ENCODE assay signal across 25 mouse cellular contexts in genomic region chr5:56007861-56008260, GRCm38 (mm10).
DNase-seq lines count a peak whose midpoint lies in the region; ATAC-seq and TF ChIP-seq lines count a peak whose summit lies in the region.
"Had no signal": no experiment of that assay in that cellular context is flagged by ENCODE, and none has a peak within 500 bp of the region (broad histone marks: within the 10 kb centered on the region; RNA-seq: fewer than 3 reads in every experiment).

No protein-coding gene starts in this region.

- H3K36me3 ChIP-seq in neural tube, embryonic 11.5 days (ENCODE audit: control insufficient read depth, insufficient read depth, low read length) = no peaks in the 10 kb centered on the region
- H3K36me3 ChIP-seq: embryonic facial prominence, embryonic 13.5 days; heart, embryonic 13.5 days; limb, embryonic 13.5 days; liver, embryonic 13.5 days; midbrain, embryonic 13.5 days had no signal

- 0 out of 2 replicates have a peak, but pooled peaks have one; percentile 20 for ATAC-seq in frontal cortex, adult (ENCODE audit: low TSS enrichment)
- no peak for ATAC-seq in neural tube, embryonic 11.5 days (ENCODE audit: insufficient read depth, low FRiP score, low TSS enrichment)
- ATAC-seq: inflammation-experienced regulatory T-cells, adult 6 months; midbrain, embryonic 13.5 days had no signal

- H3K4me2 ChIP-seq in neural tube, embryonic 11.5 days (ENCODE audit: low read depth) = no peak overlapping the region
- H3K4me2 ChIP-seq: embryonic facial prominence, embryonic 13.5 days; heart, embryonic 13.5 days; limb, embryonic 13.5 days; liver, embryonic 13.5 days; lung, embryonic 14.5 days; midbrain, embryonic 13.5 days had no signal

- H3K9me3 ChIP-seq in neural tube, embryonic 11.5 days (ENCODE audit: control insufficient read depth, low read length) = no peaks in the 10 kb centered on the region
- H3K9me3 ChIP-seq: embryonic facial prominence, embryonic 13.5 days; heart, embryonic 13.5 days; limb, embryonic 13.5 days; liver, embryonic 13.5 days; midbrain, embryonic 13.5 days had no signal

- H3K27ac ChIP-seq in neural tube, embryonic 11.5 days (ENCODE audit: low read depth, low read length) = no peak overlapping the region
- H3K27ac ChIP-seq in gastrocnemius, adult 2 months = no peak overlapping the region
- H3K27ac ChIP-seq: embryonic facial prominence, embryonic 13.5 days; heart, embryonic 13.5 days; layer of hippocampus, adult 2 months; limb, embryonic 13.5 days; liver, embryonic 13.5 days; midbrain, embryonic 13.5 days had no signal

- no peak for DNase-seq in frontal cortex, postnatal 10 days (ENCODE audit: low spot score in 2 of 2)
- DNase-seq in neural tube, embryonic 11.5 days (ENCODE audit: low spot score) = peak; percentile 10
- DNase-seq in neural tube, embryonic 10.5 days (ENCODE audit: extremely low spot score, low spot score) = no peak
- peak; percentile 83 for DNase-seq in brain, embryonic 14.5 days (ENCODE audit: low read depth)
- no peak for DNase-seq in MN1 (ENCODE audit: low spot score)
- DNase-seq in gastrocnemius, adult 2 months = no peak
- DNase-seq: adrenal gland, postnatal 36 days; cerebellum, adult 2 months; cerebellum, postnatal 36 days; heart, adult 18-20 months; kidney, adult 8-10 months; kidney, postnatal 14 days; layer of hippocampus, postnatal 36 days; liver, embryonic 13.5 days; lung, embryonic 14.5 days; lung, postnatal 36 days; right cerebral cortex, postnatal 4 days; thymus, adult 2 months had no signal

- TF ChIP-seq POLR2A in brain, embryonic 14.5 days (IDR thresholded peaks at IDR 0.05; ENCODE audit: borderline replicate concordance, extremely low read depth, insufficient read depth, insufficient read length, poor library complexity, severe bottlenecking) = no peak

- no peaks in the 10 kb centered on the region for H3K4me1 ChIP-seq in neural tube, embryonic 11.5 days (ENCODE audit: control insufficient read depth, insufficient read depth, low read length)
- H3K4me1 ChIP-seq: embryonic facial prominence, embryonic 13.5 days; heart, embryonic 13.5 days; limb, embryonic 13.5 days; liver, embryonic 13.5 days; midbrain, embryonic 13.5 days had no signal

- H3K4me3 ChIP-seq in neural tube, embryonic 11.5 days (ENCODE audit: low read depth, low read length) = no peak overlapping the region
- no peak overlapping the region for H3K4me3 ChIP-seq in gastrocnemius, adult 2 months
- H3K4me3 ChIP-seq: embryonic facial prominence, embryonic 13.5 days; heart, embryonic 13.5 days; layer of hippocampus, adult 2 months; limb, embryonic 13.5 days; liver, embryonic 13.5 days; midbrain, embryonic 13.5 days had no signal

- no peak for TF ChIP-seq CTCF in brain, embryonic 14.5 days (IDR thresholded peaks at IDR 0.05; ENCODE audit: borderline replicate concordance, extremely low read depth, insufficient read depth, insufficient read length)
- TF ChIP-seq CTCF in gastrocnemius, adult 2 months (IDR thresholded peaks at IDR 0.05) = no peak

- intact Hi-C loops in gastrocnemius, adult 2 months (cut with DNase I) = no loop called here

- no peak overlapping the region for H3K9ac ChIP-seq in neural tube, embryonic 11.5 days (ENCODE audit: low read length)
- H3K9ac ChIP-seq: embryonic facial prominence, embryonic 13.5 days; heart, embryonic 13.5 days; limb, embryonic 13.5 days; liver, embryonic 13.5 days; lung, embryonic 14.5 days; midbrain, embryonic 13.5 days had no signal

- WGBS in neural tube, embryonic 11.5 days = 66% methylated on average over 3 of the region's 3 CpGs

- H3K27me3 ChIP-seq in neural tube, embryonic 11.5 days (ENCODE audit: control insufficient read depth, insufficient read depth, low read length) = no peaks in the 10 kb centered on the region
- H3K27me3 ChIP-seq: embryonic facial prominence, embryonic 13.5 days; heart, embryonic 13.5 days; limb, embryonic 13.5 days; liver, embryonic 13.5 days; midbrain, embryonic 13.5 days had no signal

Comparison
In these comparisons a context has a peak if more than half of its experiments do, and no peak if none do; other contexts are left out.
1. DNase-seq: peak in neural tube, embryonic 11.5 days (single experiment) and brain, embryonic 14.5 days (single experiment); none in frontal cortex, postnatal 10 days (0 of 2), neural tube, embryonic 10.5 days (single experiment), MN1 (single experiment) and gastrocnemius, adult 2 months (single experiment).